Mouse (Mus musculus) left cerebral cortex, postnatal 10 days (tissue): ENCODE measurements around the gene Parn. TPM values are rescaled to one million over a fixed set of nuclear protein-coding genes. Genes with fewer than 3 reads are reported as not detected.
"Not testable (repeated sequence)": the region's sequence is repeated elsewhere in the genome, so short reads cannot be mapped to it uniquely, and the experiment has no call there.

Experiments used
- DNase-seq, 2 experiments: peaks; one replicate each; pipeline ENCODE4 v3.0.0; 2021 to 2022; ENCODE audit warnings: low spot score in 2 of 2, mixed read lengths in 1 of 2; ENCODE audit errors: extremely low spot score in 1 of 2
- intact Hi-C: fragments of 180-260 bp; cut with DNase I; formaldehyde crosslinking; loops from one replicate; pipeline ENCODE4 v1.15.1; 2025
- total RNA-seq, 2 experiments: library from RNA; stranded (reverse); gene quantifications; 2 replicates each; pipeline ENCODE4 v1.2.3; 2021

Parn gene
- 10 to 100 TPM; 28.6 to 29.5 TPM for total RNA-seq

- DNase-seq: peak; percentile 93 to 95
- intact Hi-C loops: no loop called here
These were observed at the start of gene Parn for GRCm38 (mm10) chr16:13667878-13668343. Gene Parn (minus strand): TSS chr16:13668170.

GRCm38 (mm10) chr16:13716821-13717553 is 49.0 kb upstream of the Parn start:
- intact Hi-C loops: no loop called here
- no peak for DNase-seq

GRCm38 (mm10) chr16:13714910-13715309 is 46.9 kb upstream of the Parn start:
- DNase-seq: no peak

GRCm38 (mm10) chr16:13704676-13705075 is 36.7 kb upstream of the Parn start:
- no peak for DNase-seq
- intact Hi-C loops: no loop called here

More at GRCm38 (mm10) chr16:13714910-13715309, 46.9 kb upstream of the Parn start:
- intact Hi-C loops: no loop called here

- intact Hi-C loops: no loop called here
- DNase-seq: peak in 1 of 2 experiments; percentile 44
These were observed 34.2 kb upstream of the Parn start for GRCm38 (mm10) chr16:13702184-13702583.

GRCm38 (mm10) chr16:13698998-13699397 is 31.0 kb upstream of the Parn start:
- intact Hi-C loops: no loop called here
- no peak for DNase-seq

GRCm38 (mm10) chr16:13678601-13679319 is 10.8 kb upstream of the Parn start:
- no peak for DNase-seq
- intact Hi-C loops: no loop called here

GRCm38 (mm10) chr16:13674511-13674910 is 6.5 kb upstream of the Parn start:
- intact Hi-C loops: no loop called here
- DNase-seq: no peak

GRCm38 (mm10) chr16:13673114-13673513 is 5.1 kb upstream of the Parn start:
- DNase-seq: no peak
- intact Hi-C loops: no loop called here

GRCm38 (mm10) chr16:13672386-13672898 is 4.5 kb upstream of the Parn start:
- intact Hi-C loops: no loop called here
- peak in 1 of 2 experiments; percentile 77 for DNase-seq

- intact Hi-C loops: no loop called here
- peak; percentile 86 to 94 for DNase-seq
These were observed 3.9 kb upstream of the Parn start, which contains the start of the genes Bfar and 3110001I22Rik for GRCm38 (mm10) chr16:13671685-13672385. Gene Bfar (plus strand): TSS chr16:13671858. Gene 3110001I22Rik (plus strand): TSS chr16:13671929.

GRCm38 (mm10) chr16:13670896-13671295 is 2.9 kb upstream of the Parn start:
- intact Hi-C loops, DNase-seq: not testable (repeated sequence)

- no peak for DNase-seq
- intact Hi-C loops: no loop called here
These were observed 1.3 kb upstream of the Parn start for GRCm38 (mm10) chr16:13669282-13669681.

- no peak for DNase-seq
- intact Hi-C loops: no loop called here
These were observed 585 bp upstream of the Parn start for GRCm38 (mm10) chr16:13668402-13669108.

GRCm38 (mm10) chr16:13660736-13661135 is 7.2 kb downstream of the Parn start:
- intact Hi-C loops: no loop called here
- no peak for DNase-seq

- intact Hi-C loops: no loop called here
- no peak for DNase-seq
These were observed 9.1 kb downstream of the Parn start for GRCm38 (mm10) chr16:13658886-13659285.

GRCm38 (mm10) chr16:13645930-13646329 is 22.0 kb downstream of the Parn start:
- intact Hi-C loops: no loop called here
- no peak for DNase-seq

GRCm38 (mm10) chr16:13644474-13644873 is 23.5 kb downstream of the Parn start:
- no peak for DNase-seq
- intact Hi-C loops: no loop called here
